Mouse (Mus musculus) heart, embryonic 15.5 days (tissue): Measurements from ENCODE around the gene Akap1. TPM values are rescaled to one million over a fixed set of nuclear protein-coding genes. Genes with fewer than 3 reads are reported as not detected.

Source experiments
- ATAC-seq: fragments of 200-750 bp; cut with Nextera tagmentation; replicated peaks from 2 replicates; pipeline ENCODE4 v1.8.0; 2017; ENCODE audit warnings: low read depth, moderate TSS enrichment; ENCODE audit not compliant: insufficient number of reproducible peaks, insufficient read depth, low FRiP score
- H3K27ac ChIP-seq: fragments of 300-500 bp; sonication (generic); 2 replicates; pipeline ENCODE4 v1.5.1; 2015; ENCODE audit warnings: mild to moderate bottlenecking, inconsistent platforms
- H3K27me3 ChIP-seq: fragments of 300-500 bp; sonication (generic); 2 replicates; pipeline ENCODE4 v1.6.1; 2015; ENCODE audit warnings: inconsistent platforms
- H3K36me3 ChIP-seq: fragments of 300-500 bp; sonication (generic); 2 replicates; pipeline ENCODE4 v1.6.1; 2015; ENCODE audit warnings: mild to moderate bottlenecking, inconsistent platforms
- H3K4me1 ChIP-seq: fragments of 300-500 bp; sonication (generic); replicated peaks from 2 replicates; pipeline ENCODE4 v1.6.1; 2015; ENCODE audit warnings: inconsistent platforms
- H3K4me2 ChIP-seq: fragments of 300-500 bp; sonication (generic); 2 replicates; pipeline ENCODE4 v1.6.1; 2015; ENCODE audit warnings: inconsistent platforms, mild to moderate bottlenecking, moderate library complexity
- H3K4me3 ChIP-seq: fragments of 300-500 bp; sonication (generic); 2 replicates; pipeline ENCODE4 v1.5.1; 2015; ENCODE audit warnings: mild to moderate bottlenecking, inconsistent platforms
- H3K9ac ChIP-seq: fragments of 300-500 bp; sonication (generic); 2 replicates; pipeline ENCODE4 v1.6.1; 2015; ENCODE audit warnings: mild to moderate bottlenecking, inconsistent platforms
- H3K9me3 ChIP-seq: fragments of 300-500 bp; sonication (generic); replicated peaks from 2 replicates; pipeline ENCODE4 v1.6.1; 2016; ENCODE audit warnings: inconsistent platforms
- WGBS: fragments of 180-500 bp; shearing (Covaris S2); methylation state at CpG from one replicate; pipeline ENCODE4 v1.1.7; 2015; ENCODE audit warnings: mixed read lengths; 5-methylcytosine and 5-hydroxymethylcytosine counted together
- polyA plus RNA-seq: library from polyadenylated mRNA; unstranded; fragments of >200 nt; fragmentation: Nextera tagmentation; extraction: Ambion mirVana; gene quantifications from 2 replicates; pipeline ENCODE4 v1.2.1, GENCODE M21; 2015

The Akap1 gene
- 44.2 and 45.8 TPM in 2 replicates for polyA plus RNA-seq

GRCm38 (mm10) chr11:88864458-88865197 is at the start of gene Akap1:
Gene Akap1 (minus strand): TSS chr11:88864586.
- Histone ChIP-seq H3K27me3 (no peaks in the 10 kb centered on the region), H3K4me2 (peak within 1 kb of the TSS; percentile 98), H3K9ac (peak within 1 kb of the TSS; percentile 84), H3K27ac (peak within 1 kb of the TSS; percentile 87), H3K4me3 (peak within 1 kb of the TSS; percentile 91), H3K9me3 (no peaks in the 10 kb centered on the region), H3K36me3 (no peaks in the 10 kb centered on the region), H3K4me1 (peaks cover 33% of the 10 kb centered on the region)
- peak; percentile 97 for ATAC-seq
- 2% methylated on average over 60 of the region's 60 CpGs for WGBS

DNA sequence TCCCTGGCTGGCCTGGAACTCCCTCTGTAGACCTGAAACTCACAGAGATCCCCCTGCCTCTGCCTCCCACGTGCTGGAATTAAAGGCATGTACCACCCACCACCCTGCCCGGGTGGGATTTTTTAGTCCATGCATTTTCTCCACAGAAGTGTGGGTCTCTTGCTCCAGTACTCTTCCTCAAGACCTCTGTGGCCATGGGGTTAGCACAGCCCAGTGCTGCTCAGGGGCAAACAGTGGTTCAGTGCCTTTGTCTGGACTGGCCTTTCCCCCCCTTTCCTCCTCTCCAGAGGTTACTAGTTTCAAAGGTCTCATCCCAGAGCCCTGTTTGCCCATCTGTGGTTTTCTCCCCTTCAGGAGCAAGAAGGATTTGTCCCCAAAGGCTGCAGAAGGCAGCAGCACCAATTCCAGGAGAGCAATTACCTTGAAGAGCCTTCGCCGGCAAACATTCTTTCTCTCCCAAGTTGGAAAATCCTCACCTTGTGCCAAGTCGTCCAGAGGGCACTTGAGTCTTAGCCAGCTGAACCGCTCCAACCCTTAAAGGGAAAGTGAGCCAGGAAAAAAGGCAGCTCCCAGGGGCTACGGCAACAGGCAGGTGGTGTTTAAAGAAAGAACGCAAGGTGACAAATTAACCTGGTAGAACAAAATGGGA is 45.1 kb upstream of the Akap1 start:
- peak overlapping the region; percentile 35 for H3K4me2 ChIP-seq

GRCm38 (mm10) chr11:88908557-88909211 is 44.3 kb upstream of the Akap1 start:
- H3K36me3 ChIP-seq: no peaks in the 10 kb centered on the region
- H3K9me3 ChIP-seq: no peaks in the 10 kb centered on the region
- no peak overlapping the region for H3K4me2 ChIP-seq
- no peak overlapping the region for H3K4me3 ChIP-seq
- no peak overlapping the region for H3K9ac ChIP-seq
- peak overlapping the region; percentile 90 for H3K27ac ChIP-seq
- peaks cover 24% of the 10 kb centered on the region for H3K4me1 ChIP-seq
- no peaks in the 10 kb centered on the region for H3K27me3 ChIP-seq
- peak; percentile 67; the same call in 1 of the 2 replicates for ATAC-seq
- 88% methylated on average over 1 of the region's 1 CpGs for WGBS

More for the DNA sequence above, 45.1 kb upstream of the Akap1 start:
- peak overlapping the region; percentile 90 for H3K27ac ChIP-seq
- H3K4me1 ChIP-seq: peaks cover 21% of the 10 kb centered on the region
- H3K36me3 ChIP-seq: no peaks in the 10 kb centered on the region
- WGBS: 57% methylated on average over 8 of the region's 8 CpGs
- no peak overlapping the region for H3K4me3 ChIP-seq
- no peak overlapping the region for H3K9ac ChIP-seq
- no peaks in the 10 kb centered on the region for H3K9me3 ChIP-seq
- no peaks in the 10 kb centered on the region for H3K27me3 ChIP-seq
- no peak; the same call in 1 of the 2 replicates for ATAC-seq

- WGBS: 89% methylated on average over 7 of the region's 7 CpGs
- ATAC-seq: no peak
- Histone ChIP-seq H3K4me2 (no peak overlapping the region), H3K9me3 (no peaks in the 10 kb centered on the region), H3K4me3 (no peak overlapping the region), H3K27me3 (no peaks in the 10 kb centered on the region), H3K4me1 (peaks cover 27% of the 10 kb centered on the region), H3K9ac (no peak overlapping the region), H3K27ac (no peak overlapping the region), H3K36me3 (no peaks in the 10 kb centered on the region)
Observed at GRCm38 (mm10) chr11:88907886-88908285, 43.5 kb upstream of the Akap1 start.

DNA sequence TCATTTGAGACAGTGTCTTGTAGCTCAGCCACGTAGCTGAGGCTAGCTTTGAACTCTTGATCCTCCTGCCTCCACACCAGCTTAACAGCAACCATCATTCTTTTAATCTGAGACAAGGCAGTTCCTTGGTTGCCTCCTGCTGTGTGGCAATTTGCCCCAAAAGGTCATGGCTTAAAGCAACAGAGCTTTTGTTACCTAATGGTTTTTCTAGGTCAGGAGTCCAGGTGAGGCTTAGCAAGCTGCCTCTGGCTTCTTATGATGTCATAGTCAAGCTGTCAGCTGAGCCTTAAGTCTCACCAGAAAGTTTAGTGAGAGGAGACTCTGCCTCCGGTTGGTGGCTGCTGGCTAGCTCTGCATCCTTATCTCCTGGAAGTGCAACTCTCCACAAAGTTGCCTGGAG is 41.2 kb upstream of the Akap1 start:
- Histone ChIP-seq H3K9me3 (no peaks in the 10 kb centered on the region), H3K4me1 (peaks cover 48% of the 10 kb centered on the region), H3K4me2 (no peak overlapping the region), H3K4me3 (no peak overlapping the region), H3K9ac (no peak overlapping the region), H3K36me3 (no peaks in the 10 kb centered on the region), H3K27ac (no peak overlapping the region), H3K27me3 (no peaks in the 10 kb centered on the region)
- ATAC-seq: no peak
- 23% methylated on average over 2 of the region's 2 CpGs for WGBS

DNA sequence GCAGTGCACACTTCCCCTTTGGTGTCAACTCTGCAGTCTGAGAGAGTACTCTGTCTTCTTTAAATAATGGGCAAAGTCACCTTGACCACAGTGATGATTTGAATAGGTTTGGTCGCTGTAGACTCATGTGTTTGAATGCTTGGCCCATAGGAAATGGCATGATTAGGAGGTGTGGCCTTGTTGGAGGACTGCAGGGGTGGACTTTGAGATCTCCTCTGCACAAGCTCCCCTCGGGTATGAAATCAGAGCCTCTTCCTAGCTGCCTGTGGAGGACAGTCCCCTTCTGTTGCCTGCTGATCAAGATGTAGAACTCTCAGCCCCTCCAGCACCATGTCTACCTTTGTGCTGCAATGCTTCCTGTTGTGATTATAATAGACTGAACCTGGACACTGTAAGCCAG is 39.7 kb upstream of the Akap1 start:
- H3K27ac ChIP-seq: no peak overlapping the region
- no peak for ATAC-seq

GRCm38 (mm10) chr11:88902762-88903161 is 38.4 kb upstream of the Akap1 start:
- Histone ChIP-seq H3K9ac (no peak overlapping the region), H3K9me3 (no peaks in the 10 kb centered on the region), H3K27ac (peak overlapping the region; percentile 39; the same call in 1 of the 2 replicates), H3K36me3 (no peaks in the 10 kb centered on the region), H3K4me1 (peaks cover 31% of the 10 kb centered on the region), H3K4me3 (no peak overlapping the region), H3K27me3 (no peaks in the 10 kb centered on the region), H3K4me2 (no peak overlapping the region)
- ATAC-seq: no peak
- WGBS: 57% methylated on average over 6 of the region's 6 CpGs

More for the DNA sequence above, 39.7 kb upstream of the Akap1 start:
- Histone ChIP-seq H3K9ac (no peak overlapping the region), H3K9me3 (no peaks in the 10 kb centered on the region), H3K27me3 (no peaks in the 10 kb centered on the region), H3K4me2 (no peak overlapping the region), H3K36me3 (no peaks in the 10 kb centered on the region), H3K4me3 (no peak overlapping the region), H3K4me1 (peaks cover 36% of the 10 kb centered on the region)
- 48% methylated on average over 2 of the region's 2 CpGs for WGBS

- H3K27me3 ChIP-seq: no peaks in the 10 kb centered on the region
- ATAC-seq: no peak
- H3K36me3 ChIP-seq: no peaks in the 10 kb centered on the region
- H3K4me2 ChIP-seq: peak overlapping the region; percentile 46
- H3K4me1 ChIP-seq: peaks cover 31% of the 10 kb centered on the region
- no peak overlapping the region for H3K4me3 ChIP-seq
- no peak overlapping the region for H3K9ac ChIP-seq
- H3K27ac ChIP-seq: peak overlapping the region; percentile 78
- WGBS: 24% methylated on average over 7 of the region's 7 CpGs
- no peaks in the 10 kb centered on the region for H3K9me3 ChIP-seq
Observed at GRCm38 (mm10) chr11:88901341-88901802, 37.0 kb upstream of the Akap1 start.

GRCm38 (mm10) chr11:88899561-88899960 is 35.2 kb upstream of the Akap1 start:
- WGBS: 90% methylated on average over 6 of the region's 6 CpGs
- Histone ChIP-seq H3K9ac (no peak overlapping the region), H3K36me3 (no peaks in the 10 kb centered on the region), H3K27me3 (no peaks in the 10 kb centered on the region), H3K9me3 (no peaks in the 10 kb centered on the region), H3K4me2 (no peak overlapping the region), H3K4me1 (peaks cover 27% of the 10 kb centered on the region), H3K4me3 (no peak overlapping the region), H3K27ac (no peak overlapping the region)
- no peak for ATAC-seq

- H3K27ac ChIP-seq: no peak overlapping the region
- H3K4me3 ChIP-seq: no peak overlapping the region
- no peak overlapping the region for H3K4me2 ChIP-seq
- no peaks in the 10 kb centered on the region for H3K36me3 ChIP-seq
- H3K9me3 ChIP-seq: no peaks in the 10 kb centered on the region
- H3K4me1 ChIP-seq: peaks cover 24% of the 10 kb centered on the region
- H3K9ac ChIP-seq: no peak overlapping the region
- WGBS: 80% methylated on average over 4 of the region's 4 CpGs
- ATAC-seq: no peak
- no peaks in the 10 kb centered on the region for H3K27me3 ChIP-seq
Observed at GRCm38 (mm10) chr11:88898380-88898763, 34.0 kb upstream of the Akap1 start.

DNA sequence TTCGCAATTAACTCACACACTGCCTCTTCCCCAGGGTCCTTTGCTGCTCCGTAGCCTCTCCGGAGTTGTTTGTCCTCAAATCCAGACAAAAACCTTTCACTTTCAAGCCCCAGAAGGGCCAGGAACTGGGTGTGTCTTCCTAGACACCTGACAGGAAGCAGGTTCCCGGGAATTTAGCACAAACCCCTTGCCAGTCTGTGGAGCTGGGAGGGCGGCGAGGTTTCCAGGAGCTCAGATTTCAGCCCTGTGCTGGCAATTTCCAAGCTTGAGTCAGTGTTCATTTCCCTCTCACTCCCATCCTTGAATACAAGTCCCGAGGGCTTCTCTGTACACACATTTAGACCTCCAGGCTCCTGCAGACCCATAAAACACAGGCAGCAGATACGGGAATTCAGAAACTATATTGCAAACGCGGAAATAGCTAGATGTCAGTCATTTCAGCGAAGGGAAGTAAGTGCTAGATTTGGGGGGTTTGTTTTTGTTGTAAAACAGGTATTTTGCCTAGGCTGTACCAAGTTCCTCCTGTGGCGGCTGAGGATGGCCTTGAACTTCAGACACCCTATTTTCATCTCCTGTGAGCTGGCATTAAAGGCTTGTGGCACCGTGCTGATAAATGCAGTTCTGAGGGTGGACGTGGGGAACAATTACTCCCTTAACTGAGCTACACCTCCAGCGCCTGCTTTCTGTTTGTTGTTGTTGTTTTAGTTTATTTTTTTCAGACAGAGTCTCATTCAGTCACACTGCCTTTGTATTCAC is 33.4 kb upstream of the Akap1 start:
- peak overlapping the region; percentile 0; the same call in 1 of the 2 replicates for H3K4me3 ChIP-seq

More for the DNA sequence above, 33.4 kb upstream of the Akap1 start:
- H3K36me3 ChIP-seq: no peaks in the 10 kb centered on the region
- no peak overlapping the region for H3K27ac ChIP-seq
- peaks cover 20% of the 10 kb centered on the region for H3K4me1 ChIP-seq
- no peaks in the 10 kb centered on the region for H3K27me3 ChIP-seq
- no peaks in the 10 kb centered on the region for H3K9me3 ChIP-seq
- whole genome bisulfite sequencing: 53% methylated on average over 15 of the region's 15 CpGs
- no peak for ATAC-seq
- peak overlapping the region; percentile 30 for H3K4me2 ChIP-seq
- no peak overlapping the region for H3K9ac ChIP-seq
